Mouse (Mus musculus): Measurements from ENCODE around the gene Pde4d.

The Pde4d gene

DNA sequence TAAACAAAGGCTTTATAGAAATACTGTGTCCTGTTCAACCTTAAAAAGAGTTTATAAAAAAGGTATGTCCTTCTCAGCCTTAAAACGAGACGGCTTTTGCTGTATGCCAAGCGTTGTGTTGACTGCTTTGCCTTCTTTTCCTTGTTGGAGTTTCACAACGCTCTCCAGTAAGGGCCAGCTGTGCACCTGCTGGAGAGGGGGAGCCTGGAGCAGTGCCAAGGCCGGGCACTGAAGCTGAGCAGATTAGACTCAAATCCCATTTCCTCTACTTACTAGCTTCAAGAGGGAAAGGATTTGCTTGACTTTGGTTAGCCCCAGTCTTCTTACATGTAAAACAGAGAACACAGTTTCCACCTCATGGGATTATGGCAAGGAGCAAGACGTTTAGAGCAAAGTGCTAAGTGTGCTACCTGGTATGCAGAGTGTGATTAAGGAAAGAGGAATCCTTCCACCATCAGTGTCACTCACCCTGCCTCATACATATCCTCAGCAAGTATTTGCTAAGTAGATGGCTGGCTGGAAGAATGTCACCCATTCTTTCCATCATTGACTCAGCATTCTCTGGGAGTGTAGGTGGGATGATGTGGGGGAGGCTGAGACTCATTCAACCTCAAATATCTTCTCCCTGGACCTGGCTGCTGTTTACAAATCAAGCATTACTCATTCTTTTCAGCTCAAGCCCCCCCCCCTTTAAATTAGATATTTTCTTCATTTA lies 149.6 kb downstream of the Pde4d start:
- no peak for DNase-seq (ENCODE audit: low spot score)

DNA sequence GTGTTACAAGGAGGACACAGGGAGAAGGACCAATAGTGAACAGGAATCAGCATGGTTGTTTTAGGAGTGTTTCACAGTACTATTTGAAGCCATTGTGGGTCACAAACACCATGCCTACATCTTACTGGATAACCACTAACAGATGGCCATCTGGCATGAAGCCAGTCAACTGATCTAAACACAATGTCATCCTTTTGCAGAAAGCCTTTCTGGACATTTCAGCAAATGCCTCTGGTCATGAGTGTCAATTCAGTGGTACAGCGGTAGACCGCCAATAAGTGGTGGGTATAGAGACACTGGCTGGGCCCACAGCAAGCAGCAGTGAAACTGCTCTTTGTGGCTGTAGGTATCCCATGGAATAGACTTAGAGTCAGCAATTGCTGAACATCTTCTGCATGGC lies 151.3 kb downstream of the Pde4d start:
- DNase-seq (ENCODE audit: low spot score): no peak

DNA sequence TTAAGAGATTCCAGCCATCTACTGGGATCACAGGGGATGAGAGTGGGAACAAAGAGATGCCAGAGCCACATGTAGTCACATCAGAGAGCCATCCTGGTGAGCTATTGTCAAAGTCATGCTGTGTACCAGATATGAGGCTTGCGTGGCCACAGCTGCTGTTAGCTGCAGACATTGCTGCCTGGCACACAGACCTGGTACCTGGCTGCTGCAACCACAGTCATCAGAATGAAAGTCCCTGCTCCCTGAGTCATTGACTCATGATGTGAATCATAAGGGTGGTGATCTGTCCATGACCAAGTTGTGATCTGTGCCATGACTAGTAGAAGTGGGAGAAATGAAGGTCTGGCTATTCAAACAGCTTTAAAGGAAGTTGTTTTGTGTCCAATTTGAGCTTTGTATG lies 153.8 kb downstream of the Pde4d start:
- no peak for DNase-seq (ENCODE audit: low spot score)

DNA sequence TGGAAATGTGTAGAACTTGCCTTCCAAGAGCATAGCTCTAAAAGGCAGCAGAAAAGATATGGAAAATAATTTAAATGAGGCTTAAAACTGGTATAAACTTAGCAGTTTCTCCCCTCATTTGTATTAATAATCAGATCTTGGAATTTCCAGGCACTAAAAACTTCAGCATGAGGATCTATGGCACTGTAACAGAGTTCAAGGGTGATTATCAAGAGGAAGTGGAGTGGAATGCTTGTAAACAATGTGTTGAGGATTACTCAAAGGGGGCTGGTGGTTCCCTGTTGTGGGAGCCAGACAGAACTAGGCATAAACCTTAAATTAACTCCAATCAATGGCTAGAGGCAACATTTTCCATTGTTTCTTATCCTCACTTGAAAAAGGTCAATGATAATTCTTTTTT lies 154.5 kb downstream of the Pde4d start:
- no peak for DNase-seq (ENCODE audit: low spot score)

DNA sequence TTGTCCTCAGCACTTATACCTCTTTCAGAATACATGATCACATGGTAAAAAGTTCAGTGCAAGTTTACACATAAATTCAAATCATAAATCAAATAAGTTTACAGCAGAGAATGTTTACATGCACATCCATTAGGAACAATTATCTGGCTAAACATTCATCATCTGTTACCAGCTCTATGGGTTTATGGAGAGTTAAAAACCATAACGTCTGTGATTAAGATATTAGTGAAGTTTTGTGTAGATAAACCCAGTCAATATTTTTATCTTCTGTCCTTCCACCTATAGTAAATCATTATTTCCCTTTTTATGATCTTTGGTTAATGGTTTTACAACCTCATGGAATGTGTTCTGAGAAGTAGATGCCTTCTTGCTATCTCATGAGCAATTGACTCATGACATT lies 168.5 kb downstream of the Pde4d start:
- no peak for DNase-seq (ENCODE audit: low spot score)

DNA sequence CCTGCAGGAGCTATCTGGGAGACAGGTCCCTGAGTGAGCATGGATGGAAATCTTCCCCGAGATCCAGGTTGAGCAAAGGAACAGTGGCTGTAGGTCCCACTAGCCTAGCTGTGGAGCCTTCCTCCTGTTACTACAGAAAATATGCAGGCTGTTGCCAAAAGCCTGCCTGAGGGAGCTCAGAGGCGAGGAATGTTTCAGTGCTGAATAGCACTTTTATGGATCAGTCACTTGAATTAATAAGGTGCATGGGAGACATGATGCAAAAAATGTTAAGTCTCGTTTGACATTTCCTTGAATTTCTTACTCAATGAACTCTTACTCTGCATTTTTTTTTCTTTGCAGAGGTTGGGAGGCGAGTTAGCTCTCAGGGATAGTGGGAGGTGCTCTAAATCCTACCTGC lies 172.9 kb downstream of the Pde4d start:
- no peak for DNase-seq (ENCODE audit: low spot score)

DNA sequence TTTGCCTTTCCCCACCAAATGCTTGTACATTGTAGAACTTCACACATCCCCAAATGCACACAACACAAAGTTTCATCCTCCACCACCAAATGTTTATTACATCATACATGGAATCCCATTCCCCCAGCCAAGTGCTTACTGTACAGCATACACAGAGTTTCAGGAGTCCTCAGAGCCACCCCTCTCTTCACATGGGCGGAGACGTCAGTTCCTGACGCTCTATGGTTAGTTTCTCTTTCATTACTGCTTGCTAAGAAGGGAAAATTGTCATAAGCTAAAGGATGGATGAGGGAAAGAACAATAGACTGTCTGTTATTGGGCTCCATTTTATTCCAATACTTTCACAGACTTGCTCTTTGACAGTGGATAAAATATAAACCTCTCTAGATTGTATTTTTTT lies 174.2 kb downstream of the Pde4d start:
- DNase-seq (ENCODE audit: low spot score): no peak

DNA sequence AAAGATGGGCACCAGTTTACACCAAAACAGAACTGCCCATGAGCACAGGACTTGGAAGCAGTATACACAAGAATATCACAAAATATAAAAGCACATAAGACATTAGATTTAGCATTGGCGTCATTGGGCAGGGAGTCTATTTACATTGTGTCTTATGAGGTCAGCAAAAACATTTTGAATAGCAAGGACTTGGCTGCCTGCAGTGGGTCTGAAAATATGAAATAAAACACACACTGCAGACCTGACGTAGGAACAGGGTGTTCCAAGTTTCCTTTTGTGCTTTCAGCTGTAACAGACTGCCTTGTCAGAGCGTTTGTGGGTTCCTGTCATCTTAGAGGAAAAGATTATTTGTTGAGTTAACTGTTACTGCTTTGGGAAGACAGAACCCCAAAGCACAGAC lies 176.4 kb downstream of the Pde4d start:
- DNase-seq (ENCODE audit: low spot score): no peak

DNA sequence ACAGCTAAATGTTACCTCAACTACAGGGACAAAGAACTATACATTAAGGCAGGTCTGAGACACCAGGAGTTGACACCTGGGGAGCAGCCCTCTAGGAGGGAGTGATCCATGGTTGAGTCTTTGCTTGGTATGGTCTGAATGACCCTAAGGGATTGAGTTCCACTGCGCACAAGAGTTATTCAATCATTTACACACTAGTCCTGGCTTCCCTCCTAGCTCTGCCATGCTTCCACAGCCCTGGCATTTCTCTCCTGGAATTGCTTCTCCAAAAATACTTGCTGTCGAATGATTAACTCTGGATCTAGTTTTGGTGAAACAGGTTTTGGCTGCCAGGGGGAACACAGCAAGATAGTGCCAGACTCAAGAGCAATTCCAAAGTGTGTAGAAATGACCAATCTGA lies 178.8 kb downstream of the Pde4d start:
- no peak for DNase-seq (ENCODE audit: low spot score)

DNA sequence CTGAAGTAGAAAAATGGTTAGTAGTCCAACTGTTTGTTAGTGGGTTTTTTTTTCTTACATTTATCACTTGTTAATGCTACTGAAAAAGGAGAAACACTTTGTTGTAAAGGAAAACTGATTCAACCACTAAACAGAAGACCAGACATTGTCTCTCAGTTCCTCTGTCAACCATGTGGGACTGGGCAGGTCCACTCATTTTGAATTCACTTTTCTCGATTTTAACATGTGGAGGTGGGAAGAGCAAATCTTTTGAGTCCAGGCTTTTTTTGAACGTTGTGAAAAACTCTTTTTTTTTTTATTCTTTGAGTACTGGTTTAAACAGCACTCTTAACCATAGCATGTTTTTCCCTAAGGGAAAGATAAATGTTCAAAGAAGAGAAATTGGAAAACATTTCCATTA lies 180.8 kb downstream of the Pde4d start:
- no peak for DNase-seq (ENCODE audit: low spot score)

DNA sequence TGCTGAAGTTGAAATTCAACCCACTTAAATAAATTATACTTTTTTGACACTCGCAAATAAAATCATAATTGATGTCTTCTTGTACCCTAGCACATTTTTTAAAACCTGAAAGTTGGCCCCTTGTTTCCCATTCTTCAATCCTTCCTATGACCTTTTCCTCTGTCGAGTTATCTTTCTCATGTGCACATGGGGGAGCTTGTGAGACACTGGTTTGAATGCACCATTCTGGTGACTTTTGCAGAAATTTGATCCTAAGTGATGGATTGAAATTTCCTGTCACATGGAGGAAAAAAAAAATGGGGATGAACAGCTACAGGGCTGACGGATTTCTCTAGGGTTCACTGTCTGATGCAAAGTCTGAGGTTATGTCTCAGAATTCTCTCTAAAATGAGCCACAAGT lies 181.5 kb downstream of the Pde4d start:
- DNase-seq (ENCODE audit: low spot score): no peak

DNA sequence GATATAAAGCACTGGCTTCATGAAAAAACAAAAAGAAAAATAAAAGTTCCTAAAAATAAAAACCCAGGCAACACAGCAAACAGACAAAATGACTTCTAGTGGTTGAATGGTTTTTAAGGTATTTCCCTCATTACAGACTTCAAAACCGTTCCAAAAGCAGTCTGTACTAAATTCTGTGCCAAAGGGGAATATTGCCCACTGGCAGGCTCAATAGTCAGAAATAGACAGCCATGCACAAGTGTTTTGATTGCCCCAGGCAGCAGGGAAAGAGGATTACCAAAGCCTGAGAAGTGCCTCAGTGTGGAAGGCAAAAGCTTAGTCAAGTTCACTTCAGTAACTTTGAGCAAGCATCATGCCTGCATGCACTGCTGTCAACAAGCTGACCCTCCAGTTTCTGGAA lies 186.8 kb downstream of the Pde4d start:
- no peak for DNase-seq (ENCODE audit: low spot score)

DNA sequence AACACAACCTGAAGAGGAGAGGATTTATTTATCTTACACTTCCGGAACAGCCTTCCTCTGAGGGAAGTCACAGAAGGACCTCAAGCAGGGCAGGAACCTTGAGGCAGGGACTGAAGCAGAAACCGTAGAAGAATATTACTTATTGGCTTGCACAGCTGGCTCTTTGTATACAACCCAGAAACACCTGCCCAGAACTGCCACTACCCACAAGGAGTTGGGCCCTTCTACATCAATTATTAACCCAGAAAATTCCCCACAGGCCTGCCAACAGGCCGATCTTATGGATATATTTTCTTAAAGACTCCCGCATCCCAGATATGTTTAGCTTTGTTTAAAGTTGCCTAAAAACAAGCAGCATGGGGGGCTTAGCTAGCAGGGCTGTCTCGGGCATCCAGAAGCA lies 192.5 kb downstream of the Pde4d start:
- no peak for DNase-seq (ENCODE audit: low spot score)

DNA sequence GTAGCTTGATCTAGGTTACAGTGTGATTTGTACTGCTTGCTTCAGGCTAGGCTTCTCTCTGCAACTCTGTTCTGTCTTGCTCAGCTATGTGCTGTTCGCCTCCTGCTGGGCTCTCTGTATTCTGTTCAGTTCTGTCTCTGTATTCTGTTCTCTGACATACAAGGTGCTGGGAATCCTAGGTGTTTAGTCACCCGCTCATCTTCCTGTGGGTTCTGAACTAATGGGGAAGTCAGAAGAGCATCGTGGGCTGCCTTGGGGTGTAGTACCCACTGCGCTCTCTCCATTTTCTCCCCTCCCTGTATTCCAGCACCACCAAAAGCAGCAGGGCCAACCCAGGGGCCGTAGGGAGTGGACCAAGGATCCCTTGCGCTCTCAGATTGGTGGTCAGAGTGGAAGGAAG lies 197.1 kb downstream of the Pde4d start:
- no peak for DNase-seq (ENCODE audit: low spot score)

DNA sequence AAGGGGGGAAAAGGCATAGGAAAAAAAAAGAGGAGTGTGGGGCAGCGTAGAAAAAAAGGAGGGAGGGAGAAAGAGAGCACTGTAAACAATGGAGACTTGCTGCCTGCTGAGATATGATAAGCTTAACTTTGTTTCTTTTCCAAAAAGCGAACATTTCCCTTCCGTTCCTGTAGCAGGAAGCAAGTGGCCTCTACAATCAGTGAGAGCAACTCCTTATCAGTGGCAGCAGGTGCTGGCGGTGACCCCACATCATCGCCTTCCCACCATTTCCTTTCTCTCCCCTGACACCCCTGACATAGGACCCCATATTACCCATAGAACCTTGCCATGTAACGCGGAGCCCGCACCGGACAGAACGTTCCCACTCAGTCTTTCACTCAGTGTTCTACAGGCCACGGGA lies 197.5 kb downstream of the Pde4d start:
- no peak for DNase-seq (ENCODE audit: low spot score)

DNA sequence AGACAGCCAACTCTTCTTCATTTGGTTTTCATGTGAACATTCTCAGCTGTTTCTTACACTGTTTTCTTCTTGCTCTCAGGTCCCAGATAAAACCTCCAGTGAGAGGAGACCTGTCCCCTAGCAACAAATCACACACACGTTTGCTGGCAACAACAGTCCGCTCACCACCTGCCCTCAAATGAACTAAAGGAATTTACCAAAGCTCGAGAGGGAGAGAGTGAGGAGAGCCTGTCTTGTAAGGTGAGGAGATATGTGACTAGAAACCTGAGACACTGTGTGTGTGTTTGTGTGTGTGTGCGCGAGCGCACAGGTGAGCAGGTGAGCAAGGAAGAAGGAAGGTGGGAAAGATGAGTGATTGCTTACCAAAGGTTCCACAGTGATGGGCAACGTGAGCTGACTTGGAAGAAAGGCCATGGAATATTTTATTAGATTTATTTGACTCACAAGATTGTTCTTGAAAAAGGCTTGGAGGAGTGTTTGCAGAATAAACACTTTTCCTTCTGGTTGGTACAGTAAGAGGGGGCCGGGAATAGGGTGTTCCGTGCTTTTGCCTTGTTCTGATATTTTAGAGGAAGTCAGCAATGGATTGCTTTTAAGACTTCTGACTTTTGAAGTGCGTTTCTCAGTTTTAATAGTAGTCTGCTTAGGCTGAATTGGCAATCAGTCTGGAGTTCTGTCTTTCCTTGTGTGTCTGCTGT lies 204.4 kb downstream of the Pde4d start:
- DNase-seq (ENCODE audit: low spot score): no peak

DNA sequence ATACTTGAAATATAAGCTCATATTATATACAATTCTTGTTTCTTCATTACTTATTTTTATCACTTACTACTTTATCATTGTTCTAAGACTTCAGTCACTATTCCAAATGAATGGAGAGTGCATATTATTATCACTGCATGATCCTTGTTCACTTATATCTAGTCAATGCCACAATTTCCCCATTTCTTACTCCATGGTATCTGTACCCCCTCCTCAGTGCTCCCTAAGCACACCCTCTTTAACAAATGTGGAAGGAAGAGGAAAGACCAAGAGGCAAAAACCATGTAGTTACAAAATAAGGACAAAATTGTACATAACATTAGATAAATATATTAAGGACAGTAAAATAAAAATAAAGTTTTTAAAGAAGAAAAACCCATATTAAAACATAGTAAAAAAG lies 216.8 kb downstream of the Pde4d start:
- DNase-seq (ENCODE audit: low spot score): no peak

DNA sequence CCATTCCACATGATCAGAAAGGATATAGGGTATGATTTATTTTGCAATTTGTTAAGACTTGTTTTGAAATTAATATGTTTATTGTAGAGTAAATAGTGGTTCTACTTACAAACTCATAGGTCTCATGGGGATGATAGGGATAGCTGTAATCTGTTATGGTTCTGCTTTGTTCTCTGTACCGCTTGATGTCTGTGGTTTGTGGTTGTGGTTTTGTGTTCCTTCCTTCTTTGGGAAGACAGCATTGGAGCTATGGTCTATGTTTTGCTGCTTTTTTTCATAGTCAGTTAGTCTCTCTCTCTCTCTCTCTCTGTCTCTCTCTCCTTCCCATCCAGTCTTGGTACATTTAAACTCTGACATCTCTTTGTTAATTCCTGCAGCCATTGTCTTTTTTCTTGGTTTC lies 217.3 kb downstream of the Pde4d start:
- DNase-seq (ENCODE audit: low spot score): no peak

DNA sequence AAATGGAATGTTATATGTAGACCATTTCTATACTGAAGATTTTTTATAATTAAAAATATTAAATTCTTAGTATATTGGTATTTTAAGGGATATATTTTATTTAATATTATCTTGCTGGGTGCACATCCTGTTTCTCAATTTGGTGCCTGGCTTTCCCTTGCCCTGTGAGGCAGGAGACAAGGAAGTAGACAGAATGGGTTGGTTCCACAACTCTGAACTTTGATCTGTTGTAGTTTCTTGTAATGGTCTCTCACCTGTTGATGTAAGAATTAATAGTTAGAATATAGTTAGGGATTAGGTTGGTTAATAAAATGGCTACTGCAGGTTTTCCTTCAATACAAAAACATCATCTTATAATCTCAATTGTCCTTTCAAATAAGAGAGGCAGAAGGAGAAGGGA lies 227.3 kb downstream of the Pde4d start:
- DNase-seq (ENCODE audit: low spot score): no peak

DNA sequence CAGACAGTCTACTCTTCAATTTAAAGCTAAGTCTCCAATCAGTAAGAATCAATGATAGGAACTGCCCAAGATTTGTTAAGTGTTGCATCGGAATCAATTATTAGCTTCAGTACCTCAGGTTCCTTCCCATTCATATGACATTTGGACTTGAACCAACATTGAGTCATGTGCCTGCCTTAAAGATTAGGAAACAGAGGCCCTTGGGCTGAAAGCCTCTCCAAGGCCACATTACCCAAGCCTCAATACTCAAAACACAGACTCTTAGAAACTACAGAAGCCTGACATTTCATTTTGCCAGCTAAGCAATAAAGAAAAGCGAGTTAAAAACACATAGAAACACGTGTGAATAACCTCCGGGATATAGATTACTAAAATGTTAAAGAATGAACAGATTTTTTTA lies 233.3 kb downstream of the Pde4d start:
- DNase-seq (ENCODE audit: low spot score): no peak

DNA sequence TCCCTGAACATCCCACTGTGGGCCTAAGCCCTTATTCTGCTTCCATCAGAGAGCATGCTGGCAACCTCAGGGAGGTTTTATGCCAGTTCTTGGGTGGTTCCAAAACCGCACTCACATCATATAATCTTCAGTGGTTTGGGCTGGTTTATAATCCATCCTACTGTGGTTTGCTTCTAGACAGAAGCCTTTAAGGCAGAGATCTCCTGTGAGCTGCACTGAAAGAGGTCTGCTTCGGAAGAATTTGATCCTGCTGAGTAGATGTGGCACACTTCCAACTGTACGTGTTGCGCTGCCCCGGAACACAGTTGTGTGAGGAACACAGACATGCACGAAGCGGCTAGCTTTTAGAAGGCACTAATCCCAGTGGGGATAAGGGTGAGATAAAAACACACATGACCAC lies 236.1 kb downstream of the Pde4d start:
- no peak for DNase-seq (ENCODE audit: low spot score)

DNA sequence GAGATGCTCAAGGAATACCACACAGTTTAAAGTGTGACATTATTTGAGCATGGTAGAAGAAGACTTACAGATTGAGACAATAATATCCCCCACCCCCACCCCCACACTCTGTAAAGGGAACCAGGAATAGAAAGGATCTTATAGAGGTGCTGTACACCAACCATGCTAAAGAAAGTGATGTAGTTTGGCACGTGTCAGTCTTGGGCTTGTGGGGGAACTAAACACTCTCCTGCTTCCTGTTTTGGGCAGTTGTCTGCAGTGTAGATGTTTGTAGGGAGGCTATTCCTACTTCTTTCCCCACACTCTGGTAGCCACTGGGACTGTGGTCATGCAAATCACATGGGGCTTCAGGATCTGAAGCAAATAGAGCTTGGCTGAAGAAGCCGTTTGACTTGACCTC lies 236.5 kb downstream of the Pde4d start:
- no peak for DNase-seq (ENCODE audit: low spot score)

DNA sequence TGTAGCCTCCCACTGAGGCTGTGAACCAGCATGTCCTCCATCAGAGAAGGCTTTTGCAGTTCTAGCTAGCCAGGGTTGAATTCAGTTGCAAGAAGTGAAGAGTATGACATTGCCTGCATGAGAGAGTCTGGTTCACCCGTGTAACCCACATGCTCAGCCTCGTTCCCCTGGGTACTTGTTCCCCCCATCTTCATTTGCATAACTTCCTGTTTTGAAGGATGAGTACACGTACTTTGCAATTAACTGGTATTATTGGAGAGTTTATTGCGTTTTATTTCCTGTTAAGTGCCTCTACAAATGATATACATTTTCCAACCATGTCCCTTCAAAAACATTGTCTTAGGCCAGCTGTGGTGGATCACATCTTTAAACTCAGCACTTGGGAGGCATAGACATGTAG lies 237.1 kb downstream of the Pde4d start:
- DNase-seq (ENCODE audit: low spot score): no peak

DNA sequence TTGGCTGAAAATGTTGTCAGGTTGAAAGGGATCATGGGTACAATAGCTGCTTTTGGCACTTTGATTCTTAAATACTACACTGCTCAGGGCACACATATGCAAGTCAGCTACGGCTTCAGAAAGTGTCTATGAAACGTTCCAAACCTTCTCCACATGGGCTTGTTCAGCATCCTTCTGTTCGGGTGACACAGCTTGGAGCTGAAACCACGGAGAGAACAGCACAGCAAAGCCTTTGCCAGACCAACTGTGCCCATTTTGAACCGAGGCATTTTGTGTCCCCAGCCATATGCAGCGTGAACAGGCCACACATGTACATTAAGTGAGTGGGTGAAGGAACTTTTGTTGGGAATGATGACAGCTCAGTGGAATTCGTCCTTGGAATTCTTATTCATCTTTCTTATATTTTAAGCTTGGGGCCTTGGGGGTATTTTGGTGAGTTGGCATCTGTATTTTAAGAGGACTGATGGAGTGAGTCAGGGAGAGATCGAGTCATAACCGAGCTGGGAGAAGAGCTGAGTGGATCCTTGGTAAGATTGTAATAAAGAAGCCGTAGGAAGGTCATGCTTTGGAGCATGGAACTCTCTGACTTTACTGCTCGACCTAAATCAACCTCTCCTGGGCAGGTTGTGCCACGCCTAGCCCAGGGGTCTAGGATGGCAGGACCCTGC lies 243.3 kb downstream of the Pde4d start:
- no peak for DNase-seq (ENCODE audit: low spot score)
